Mouse (Mus musculus) midbrain, embryonic 12.5 days (tissue): ENCODE measurements at regions not wholly inside any gene's neighbourhood (a gene's known extent, or its start where the extent isn't known, plus 50 kb on each side); places are given as distances from the start of the nearest gene placed in this dataset.

ENCODE experiments used
- ATAC-seq: fragments of 200-750 bp; cut with Nextera tagmentation; 2 replicates; pipeline ENCODE4 v1.8.0; 2017; ENCODE audit warnings: low read depth, moderate TSS enrichment, moderate library complexity; ENCODE audit not compliant: low FRiP score
- H3K27ac ChIP-seq: fragments of 300-500 bp; sonication (generic); replicated peaks from 2 replicates; pipeline ENCODE4 v1.5.1; 2016; ENCODE audit warnings: mild to moderate bottlenecking
- H3K27me3 ChIP-seq: fragments of 300-500 bp; sonication (generic); 2 replicates; pipeline ENCODE4 v1.6.1; 2016; ENCODE audit warnings: mild to moderate bottlenecking
- H3K36me3 ChIP-seq: fragments of 300-500 bp; sonication (generic); 2 replicates; pipeline ENCODE4 v1.6.1; 2016
- H3K4me1 ChIP-seq: fragments of 300-500 bp; sonication (generic); 2 replicates; pipeline ENCODE4 v1.6.1; 2016
- H3K4me2 ChIP-seq: fragments of 300-500 bp; sonication (generic); replicated peaks from 2 replicates; pipeline ENCODE4 v1.6.1; 2016; ENCODE audit warnings: mild to moderate bottlenecking, moderate library complexity
- H3K4me3 ChIP-seq: fragments of 300-500 bp; sonication (generic); 2 replicates; pipeline ENCODE4 v1.5.1; 2016; ENCODE audit warnings: mild to moderate bottlenecking
- H3K9ac ChIP-seq: fragments of 300-500 bp; sonication (generic); replicated peaks from 2 replicates; pipeline ENCODE4 v1.6.1; 2016; ENCODE audit warnings: mild to moderate bottlenecking, moderate library complexity
- H3K9me3 ChIP-seq: fragments of 300-500 bp; sonication (generic); 2 replicates; pipeline ENCODE4 v1.6.1; 2016; ENCODE audit warnings: mild to moderate bottlenecking
- WGBS: fragments of 180-500 bp; shearing (Covaris S2); methylation state at CpG from one replicate; pipeline ENCODE4 v1.1.7; 2016; 5-methylcytosine and 5-hydroxymethylcytosine counted together

DNA sequence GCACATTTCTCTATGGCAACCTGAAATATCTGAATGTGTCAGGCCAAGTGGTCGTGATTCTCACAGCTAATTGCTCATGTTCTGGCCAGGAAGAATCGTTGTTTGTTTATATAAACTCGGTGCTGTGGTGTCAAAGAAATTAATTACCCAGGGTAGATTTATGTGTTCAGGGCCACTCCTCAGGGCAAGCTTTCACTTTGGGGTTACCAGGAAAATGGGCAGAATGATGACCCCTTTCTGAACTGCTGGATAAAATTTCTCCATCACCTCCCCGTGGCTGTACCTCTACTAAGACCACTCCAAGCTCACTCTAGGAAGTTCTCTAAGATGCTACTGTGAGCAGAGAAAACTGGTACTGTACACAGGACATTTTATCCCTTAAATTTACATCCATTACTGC lies 460.1 kb downstream of the Meis1 start:
- H3K9ac ChIP-seq, result no peak overlapping the region
- no peaks in the 10 kb centered on the region for H3K9me3 ChIP-seq
- H3K36me3 ChIP-seq, result no peaks in the 10 kb centered on the region
- no peak overlapping the region for H3K4me3 ChIP-seq
- H3K4me1 ChIP-seq, result no peaks in the 10 kb centered on the region
- ATAC-seq, result no peak
- no peak overlapping the region for H3K27ac ChIP-seq
- H3K4me2 ChIP-seq, result no peak overlapping the region
- 65% methylated on average over 4 of the region's 4 CpGs for WGBS
- H3K27me3 ChIP-seq, result no peaks in the 10 kb centered on the region

DNA sequence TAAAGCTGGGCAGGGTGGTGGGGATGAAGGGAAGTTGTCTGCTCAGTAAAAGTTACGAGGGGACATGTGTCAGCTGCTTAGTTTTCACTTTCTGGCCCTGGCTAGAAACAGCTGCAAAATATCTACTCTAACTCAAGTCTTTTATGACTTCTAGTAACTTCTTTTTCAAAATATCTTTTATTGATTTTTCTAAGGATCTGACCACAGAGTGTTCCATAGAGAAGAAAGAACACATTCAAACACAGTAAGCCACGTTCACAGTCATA lies 483.3 kb downstream of the Meis1 start:
- Histone ChIP-seq H3K27me3 (no peaks in the 10 kb centered on the region), H3K36me3 (no peaks in the 10 kb centered on the region), H3K4me3 (no peak overlapping the region), H3K9me3 (no peaks in the 10 kb centered on the region), H3K4me1 (no peaks in the 10 kb centered on the region), H3K9ac (no peak overlapping the region), H3K4me2 (no peak overlapping the region), H3K27ac (no peak overlapping the region)
- WGBS, result 83% methylated on average over 2 of the region's 2 CpGs
- no peak for ATAC-seq

DNA sequence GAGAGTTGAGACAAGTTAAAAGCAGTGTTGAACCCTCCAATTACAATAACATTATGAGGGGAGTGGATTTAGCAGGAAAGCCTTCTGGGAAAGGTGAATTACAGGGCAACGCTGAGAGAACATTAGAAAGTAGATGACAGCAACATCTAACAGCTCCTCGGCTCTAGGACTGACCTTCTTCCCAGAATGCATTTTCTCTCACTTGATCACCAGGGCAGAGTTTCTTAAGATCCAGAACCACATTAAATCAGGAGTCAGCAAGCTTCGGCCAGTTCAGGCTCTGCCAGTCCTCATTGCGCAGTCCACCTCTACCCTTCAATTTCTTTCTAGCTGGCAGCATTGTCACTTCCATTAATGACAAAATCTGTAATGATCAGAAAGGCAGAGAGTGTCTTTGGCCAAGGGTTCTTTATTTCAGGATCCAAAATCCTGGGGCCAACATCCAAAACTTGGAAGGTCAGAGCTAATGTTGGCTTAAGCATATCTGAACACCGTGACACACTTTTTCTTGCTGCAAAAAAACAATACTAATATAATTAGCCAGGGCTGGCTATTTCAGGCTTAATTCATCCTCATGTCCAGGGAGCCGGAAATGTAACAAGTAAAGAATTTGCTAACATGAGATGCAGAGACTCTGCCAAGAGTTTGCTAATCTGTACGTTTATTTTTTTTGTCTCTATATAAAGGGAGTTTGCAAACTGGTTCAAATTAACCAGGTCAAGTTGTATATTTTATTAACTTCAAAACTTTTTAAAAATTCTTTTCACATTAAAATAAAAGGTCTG lies 483.8 kb downstream of the Meis1 start:
- 78% methylated on average over 7 of the region's 7 CpGs for WGBS
- Histone ChIP-seq H3K27ac (no peak overlapping the region), H3K27me3 (no peaks in the 10 kb centered on the region), H3K4me3 (no peak overlapping the region), H3K9ac (no peak overlapping the region), H3K4me1 (no peaks in the 10 kb centered on the region), H3K9me3 (no peaks in the 10 kb centered on the region), H3K36me3 (no peaks in the 10 kb centered on the region), H3K4me2 (no peak overlapping the region)
- no peak for ATAC-seq

DNA sequence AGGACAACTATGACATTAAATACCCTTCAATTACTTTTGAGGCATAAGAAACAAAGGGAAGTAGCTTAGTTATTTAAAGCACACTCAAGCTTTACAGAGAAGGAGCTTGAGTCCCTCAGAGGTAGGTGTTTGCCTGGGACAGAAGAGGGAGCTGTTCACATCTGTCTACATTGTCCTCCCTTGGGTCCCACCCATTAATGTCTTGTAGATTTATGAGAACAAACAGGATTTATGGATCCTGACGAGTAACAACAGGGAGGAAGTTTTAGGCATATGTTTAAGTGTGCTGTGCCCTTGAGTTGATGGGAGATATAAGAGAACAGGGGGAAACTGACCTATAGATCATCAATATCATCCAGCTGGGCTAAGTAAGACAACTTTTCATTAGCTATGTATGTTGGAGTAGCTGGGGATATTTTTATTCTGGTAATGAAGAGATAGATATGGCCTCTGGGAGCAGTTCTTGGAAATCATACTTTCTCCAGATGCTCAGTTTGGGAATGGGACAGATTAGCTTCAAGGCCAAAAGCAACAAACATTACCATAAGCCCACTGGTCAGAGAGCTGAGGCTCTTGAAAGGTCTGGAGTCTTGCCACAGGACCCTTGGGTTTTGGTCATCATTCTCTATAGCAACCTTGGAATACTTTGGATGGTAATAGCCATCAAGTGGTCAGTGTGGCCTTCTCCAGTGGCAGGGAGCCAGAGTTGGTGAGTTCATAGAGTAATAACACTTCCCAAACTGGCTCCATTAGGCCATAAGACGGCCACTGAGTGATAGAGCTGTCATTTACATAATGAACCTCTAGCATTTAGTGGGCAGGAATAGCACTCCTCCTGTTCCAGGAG lies 487.3 kb downstream of the Meis1 start:
- 68% methylated on average over 2 of the region's 2 CpGs for WGBS

DNA sequence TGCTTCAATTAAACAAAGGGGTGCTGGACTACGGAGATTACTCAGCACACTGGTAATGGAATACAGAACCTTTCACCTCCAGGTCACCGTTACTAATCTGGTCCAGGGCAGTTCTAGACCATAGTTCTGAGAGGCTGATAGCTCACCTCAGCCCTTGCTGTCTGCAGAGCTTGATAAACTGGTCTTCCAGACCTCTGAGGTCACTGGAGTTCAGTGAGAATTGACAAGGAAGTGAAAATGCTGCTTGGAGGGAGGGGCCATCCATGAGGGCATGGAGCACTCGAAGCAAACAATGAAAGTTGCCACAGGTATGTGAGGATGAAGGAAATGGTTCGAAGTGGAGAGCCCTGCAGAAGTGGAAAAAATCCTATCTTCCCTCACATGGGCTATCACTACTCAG lies 490.2 kb downstream of the Meis1 start:
- H3K4me1 ChIP-seq, result no peaks in the 10 kb centered on the region
- no peaks in the 10 kb centered on the region for H3K27me3 ChIP-seq
- H3K9me3 ChIP-seq, result no peaks in the 10 kb centered on the region
- H3K4me2 ChIP-seq, result no peak overlapping the region
- no peak overlapping the region for H3K4me3 ChIP-seq
- WGBS, result 76% methylated on average over 4 of the region's 4 CpGs
- no peak overlapping the region for H3K27ac ChIP-seq
- H3K9ac ChIP-seq, result no peak overlapping the region
- H3K36me3 ChIP-seq, result no peaks in the 10 kb centered on the region
- ATAC-seq, result no peak

More for the DNA sequence above, 487.3 kb downstream of the Meis1 start:
- Histone ChIP-seq H3K9me3 (no peaks in the 10 kb centered on the region), H3K9ac (no peak overlapping the region), H3K27me3 (no peaks in the 10 kb centered on the region), H3K27ac (no peak overlapping the region), H3K4me2 (no peak overlapping the region), H3K4me3 (no peak overlapping the region), H3K36me3 (no peaks in the 10 kb centered on the region), H3K4me1 (no peaks in the 10 kb centered on the region)
- no peak for ATAC-seq

DNA sequence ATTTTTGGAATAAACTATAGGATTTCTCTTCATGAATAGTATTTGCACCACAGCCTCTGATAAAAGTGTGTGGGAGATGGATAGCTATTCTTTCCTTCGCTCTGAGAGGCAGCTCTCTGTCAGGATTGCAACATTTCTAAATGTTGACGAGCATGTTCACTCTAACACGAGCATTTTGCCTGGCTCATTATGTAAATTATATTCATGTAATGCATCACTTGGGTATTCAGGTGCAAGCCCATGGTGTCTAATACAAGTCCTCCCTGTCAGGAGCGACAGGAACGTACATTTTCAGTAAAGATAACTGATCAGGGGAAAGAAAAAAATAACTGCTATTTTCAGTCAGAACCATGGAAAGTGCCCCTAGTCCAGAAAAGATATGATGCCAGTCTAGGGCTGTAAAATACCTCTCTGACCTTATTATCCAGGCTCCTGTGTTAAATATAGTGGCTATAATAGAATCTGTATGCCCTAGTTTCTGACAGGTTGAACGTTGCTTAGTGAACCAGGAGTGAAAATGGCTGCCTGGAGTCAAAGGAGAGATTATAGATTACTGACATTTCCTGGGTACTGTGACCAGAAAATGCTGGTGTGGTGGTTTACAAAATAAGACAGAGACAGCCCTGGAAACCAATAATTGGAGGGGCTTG lies 523.6 kb downstream of the Meis1 start:
- no peak overlapping the region for H3K9ac ChIP-seq
- ATAC-seq, result 0 out of 2 replicates have a peak, but pooled peaks have one; percentile 27
- H3K4me1 ChIP-seq, result no peaks in the 10 kb centered on the region
- no peaks in the 10 kb centered on the region for H3K27me3 ChIP-seq
- WGBS, result 65% methylated on average over 6 of the region's 6 CpGs
- H3K36me3 ChIP-seq, result no peaks in the 10 kb centered on the region
- H3K4me2 ChIP-seq, result no peak overlapping the region
- H3K4me3 ChIP-seq, result no peak overlapping the region
- no peak overlapping the region for H3K27ac ChIP-seq
- no peaks in the 10 kb centered on the region for H3K9me3 ChIP-seq

DNA sequence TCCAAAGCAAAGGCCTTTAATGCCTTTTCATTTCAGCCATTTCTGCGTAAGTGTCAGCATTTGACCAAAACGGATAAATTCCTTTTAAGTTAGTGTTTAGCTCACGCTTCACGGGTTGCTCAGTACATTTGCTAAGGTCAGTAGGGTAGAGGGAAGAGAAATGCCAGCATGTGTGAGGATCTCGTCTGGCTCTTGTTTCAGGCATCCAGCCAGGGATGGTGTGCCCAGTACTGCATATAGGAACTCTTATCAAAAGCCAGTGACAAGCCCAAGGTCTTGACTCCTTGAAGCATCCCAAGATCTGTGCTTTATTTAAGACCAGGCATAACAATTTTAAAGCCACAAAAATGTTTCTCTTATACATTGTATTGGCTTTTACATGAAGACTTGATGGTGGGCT lies 524.8 kb downstream of the Meis1 start:
- H3K4me2 ChIP-seq, result no peak overlapping the region
- no peak for ATAC-seq
- no peaks in the 10 kb centered on the region for H3K36me3 ChIP-seq
- H3K4me1 ChIP-seq, result no peaks in the 10 kb centered on the region
- H3K9ac ChIP-seq, result no peak overlapping the region
- 42% methylated on average over 5 of the region's 5 CpGs for WGBS
- H3K4me3 ChIP-seq, result no peak overlapping the region
- H3K27me3 ChIP-seq, result no peaks in the 10 kb centered on the region
- H3K27ac ChIP-seq, result no peak overlapping the region
- no peaks in the 10 kb centered on the region for H3K9me3 ChIP-seq

DNA sequence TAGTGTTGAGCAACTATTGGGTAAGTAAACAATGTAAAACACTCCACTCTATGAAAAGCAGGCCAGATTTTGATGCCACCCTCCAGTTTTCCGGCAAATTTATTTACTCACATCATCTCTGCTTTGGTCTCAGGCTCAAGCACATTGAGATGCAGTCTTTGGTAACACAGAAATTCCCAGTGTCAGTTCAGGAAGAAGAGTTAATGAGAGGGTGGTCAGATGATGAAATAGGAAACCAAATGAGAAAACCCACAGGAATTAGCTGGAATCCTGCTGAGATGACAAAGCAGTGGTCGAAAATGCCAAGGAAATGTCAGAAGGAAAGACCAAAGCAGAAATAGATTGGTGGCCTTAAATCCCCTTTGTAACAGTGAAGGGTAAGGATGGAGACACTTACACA lies 525.7 kb downstream of the Meis1 start:
- Histone ChIP-seq H3K4me1 (no peaks in the 10 kb centered on the region), H3K4me3 (no peak overlapping the region), H3K27me3 (no peaks in the 10 kb centered on the region), H3K9me3 (no peaks in the 10 kb centered on the region), H3K27ac (no peak overlapping the region), H3K9ac (no peak overlapping the region), H3K36me3 (no peaks in the 10 kb centered on the region), H3K4me2 (no peak overlapping the region)
- WGBS, result 18% methylated on average over 2 of the region's 2 CpGs
- ATAC-seq, result no peak

DNA sequence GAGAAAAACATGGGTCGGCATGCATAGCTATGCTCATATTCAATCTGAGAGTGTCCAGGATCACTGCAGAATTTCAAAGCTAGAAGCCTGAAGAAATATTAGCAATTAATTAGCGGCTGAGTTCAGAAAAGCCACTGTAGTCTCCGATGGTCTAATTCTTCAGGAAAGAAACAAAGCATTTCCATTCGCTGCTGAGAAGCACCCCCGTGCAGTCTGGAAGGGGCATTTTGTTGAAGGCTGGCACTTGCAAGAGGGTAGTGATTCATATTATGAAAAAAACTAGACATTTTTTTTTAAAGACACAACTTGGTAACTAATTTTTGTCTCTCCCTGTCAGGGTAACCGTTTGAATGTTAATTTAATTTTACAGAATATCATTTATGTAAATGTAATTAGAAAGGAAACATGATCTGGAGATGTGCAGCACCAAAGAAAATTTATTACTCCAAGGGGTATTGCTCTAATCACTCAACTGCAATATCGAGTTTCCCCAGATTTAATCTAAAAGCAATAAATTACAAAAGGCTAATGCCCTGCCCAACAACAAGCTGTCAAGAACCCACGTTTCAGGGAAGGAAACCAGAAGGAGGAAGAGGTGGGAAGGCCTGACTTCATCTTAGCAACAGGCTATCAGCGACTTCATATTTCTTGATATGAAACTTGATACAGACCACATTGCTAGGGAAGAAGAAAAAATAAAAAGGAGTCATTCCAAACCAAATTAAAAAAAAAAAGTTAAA lies 529.1 kb downstream of the Meis1 start:
- Histone ChIP-seq H3K9me3 (no peaks in the 10 kb centered on the region), H3K4me1 (no peaks in the 10 kb centered on the region), H3K9ac (no peak overlapping the region), H3K4me3 (no peak overlapping the region), H3K27me3 (no peaks in the 10 kb centered on the region), H3K36me3 (no peaks in the 10 kb centered on the region), H3K4me2 (no peak overlapping the region), H3K27ac (no peak overlapping the region)
- no peak for ATAC-seq
- WGBS, result 83% methylated on average over 9 of the region's 9 CpGs

DNA sequence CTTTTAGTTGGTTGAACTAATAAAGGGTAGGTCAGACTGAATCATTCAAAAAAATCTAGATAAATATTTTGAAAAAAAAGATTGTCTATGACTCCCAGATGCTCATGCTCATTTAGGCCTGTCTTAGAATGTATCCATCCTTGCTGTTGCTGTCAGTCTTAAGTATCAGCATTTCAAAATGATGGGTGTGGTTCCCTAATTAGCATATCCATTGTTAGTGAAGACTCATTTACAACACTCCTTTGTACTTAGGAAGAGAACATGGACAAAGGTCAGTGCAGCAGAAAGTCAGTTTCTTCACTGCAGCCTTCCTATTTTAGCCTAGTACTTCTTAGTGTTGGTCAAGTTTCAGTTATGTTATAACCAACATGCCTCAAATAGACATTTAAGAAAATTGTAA lies 525.2 kb upstream of the Etaa1 start:
- no peak overlapping the region for H3K9ac ChIP-seq
- H3K4me2 ChIP-seq, result no peak overlapping the region
- no peak for ATAC-seq

DNA sequence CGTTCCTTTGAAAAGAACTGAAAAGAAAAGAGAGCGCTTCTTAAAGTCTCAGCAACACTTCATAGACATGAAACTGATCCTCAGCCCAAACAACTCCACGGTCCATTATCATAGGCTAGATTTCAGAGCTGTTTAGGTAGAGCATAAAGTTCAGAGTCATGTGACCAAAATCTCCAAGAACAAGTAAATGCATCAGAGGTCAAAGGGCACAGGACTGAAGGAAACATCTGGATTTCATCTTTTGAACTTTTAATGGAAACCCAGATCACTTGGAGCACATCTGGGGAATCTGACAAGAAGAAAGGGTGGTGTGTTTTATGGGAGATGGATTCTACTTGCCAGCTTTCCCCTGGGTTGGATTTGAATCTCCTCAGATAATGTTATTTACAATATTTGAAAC lies 497.6 kb upstream of the Etaa1 start:
- no peaks in the 10 kb centered on the region for H3K27me3 ChIP-seq
- H3K27ac ChIP-seq, result no peak overlapping the region
- no peak for ATAC-seq
- no peak overlapping the region for H3K4me3 ChIP-seq
- H3K4me1 ChIP-seq, result no peaks in the 10 kb centered on the region
- H3K36me3 ChIP-seq, result no peaks in the 10 kb centered on the region
- no peak overlapping the region for H3K9ac ChIP-seq
- H3K4me2 ChIP-seq, result no peak overlapping the region
- H3K9me3 ChIP-seq, result no peaks in the 10 kb centered on the region
- WGBS, result 82% methylated on average over 3 of the region's 3 CpGs

More for the DNA sequence above, 525.2 kb upstream of the Etaa1 start:
- Histone ChIP-seq H3K27ac (no peak overlapping the region), H3K4me1 (no peaks in the 10 kb centered on the region), H3K4me3 (no peak overlapping the region), H3K36me3 (no peaks in the 10 kb centered on the region), H3K9me3 (no peaks in the 10 kb centered on the region), H3K27me3 (no peaks in the 10 kb centered on the region)

DNA sequence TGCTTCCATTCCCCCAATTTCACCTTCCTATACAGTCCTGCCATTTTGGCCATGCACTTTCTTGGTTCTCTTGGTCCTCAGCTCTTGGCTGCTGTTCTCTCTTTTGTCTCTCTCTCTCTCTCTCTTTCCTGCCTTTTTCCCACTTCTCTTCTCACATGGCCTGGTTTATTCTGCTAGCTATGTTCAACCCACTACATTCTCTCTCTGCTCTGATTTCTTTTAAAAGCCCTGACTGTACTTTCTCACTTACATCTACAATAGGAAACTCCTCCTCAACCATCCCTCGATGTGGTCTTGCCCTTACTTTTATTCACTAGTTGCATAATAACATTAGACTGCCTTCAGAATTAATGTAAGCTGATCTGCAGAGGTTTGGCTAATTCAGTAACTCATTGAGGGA lies 495.2 kb upstream of the Etaa1 start:
- H3K4me3 ChIP-seq, result no peak overlapping the region
- ATAC-seq, result no peak
- H3K27me3 ChIP-seq, result no peaks in the 10 kb centered on the region
- H3K9me3 ChIP-seq, result no peaks in the 10 kb centered on the region
- H3K9ac ChIP-seq, result no peak overlapping the region
- no peak overlapping the region for H3K4me2 ChIP-seq
- no peak overlapping the region for H3K27ac ChIP-seq
- 76% methylated on average over 1 of the region's 1 CpGs for WGBS
- no peaks in the 10 kb centered on the region for H3K36me3 ChIP-seq
- no peaks in the 10 kb centered on the region for H3K4me1 ChIP-seq
